Mouse (Mus musculus) liver, embryonic 14.5 days (tissue): ENCODE results near the gene Agtrap.

ENCODE experiments used
- CTCF ChIP-seq: IDR thresholded peaks from 2 replicates; pipeline ENCODE4 v1.5.1; 2016; ENCODE audit warnings: antibody characterized with exemption, low read depth, control low read depth
- EP300 ChIP-seq: IDR thresholded peaks from 2 replicates; pipeline ENCODE4 v1.6.1; 2016; ENCODE audit warnings: antibody characterized with exemption, low read depth

- TF ChIP-seq CTCF (peak; percentile 55), EP300 (no peak)
Observed at GRCm38 (mm10) chr4:148115467-148115866, 27.6 kb upstream of the Agtrap start.
